Mouse (Mus musculus) heart, embryonic 11.5 days (tissue): Measurements from ENCODE around the gene Trpv6. TPM values are rescaled to one million over a fixed set of nuclear protein-coding genes. Genes with fewer than 3 reads are reported as not detected.

Experiments
- ATAC-seq: fragments of 200-750 bp; cut with Nextera tagmentation; replicated peaks from 2 replicates; pipeline ENCODE4 v1.8.0; 2017; ENCODE audit warnings: moderate library complexity; ENCODE audit not compliant: insufficient number of reproducible peaks, low FRiP score, low TSS enrichment
- H3K27ac ChIP-seq: fragments of 300-500 bp; sonication (generic); 2 replicates; pipeline ENCODE4 v1.5.1; 2014; ENCODE audit warnings: mild to moderate bottlenecking, low read depth, low read length
- H3K27me3 ChIP-seq: fragments of 300-500 bp; sonication (generic); 2 replicates; pipeline ENCODE4 v1.6.1; 2014; ENCODE audit warnings: mild to moderate bottlenecking, low read length, mixed read lengths; ENCODE audit not compliant: control insufficient read depth, insufficient read depth
- H3K36me3 ChIP-seq: fragments of 300-500 bp; sonication (generic); 2 replicates; pipeline ENCODE4 v1.6.1; 2014; ENCODE audit warnings: mild to moderate bottlenecking, low read length, moderate library complexity, mixed read lengths; ENCODE audit not compliant: control insufficient read depth, insufficient read depth
- H3K4me1 ChIP-seq: fragments of 300-500 bp; sonication (generic); 2 replicates; pipeline ENCODE4 v1.6.1; 2014; ENCODE audit warnings: low read length; ENCODE audit not compliant: control insufficient read depth, insufficient read depth
- H3K4me2 ChIP-seq: fragments of 300-500 bp; sonication (generic); 2 replicates; pipeline ENCODE4 v1.6.1; 2014; ENCODE audit warnings: mild to moderate bottlenecking, moderate library complexity
- H3K4me3 ChIP-seq: fragments of 300-500 bp; sonication (generic); 2 replicates; pipeline ENCODE4 v1.5.1; 2014; ENCODE audit warnings: low read depth, low read length
- H3K9ac ChIP-seq: fragments of 300-500 bp; sonication (generic); 2 replicates; pipeline ENCODE4 v1.6.1; 2014; ENCODE audit warnings: mild to moderate bottlenecking, low read depth, low read length, moderate library complexity
- H3K9me3 ChIP-seq: fragments of 300-500 bp; sonication (generic); replicated peaks from 2 replicates; pipeline ENCODE4 v1.6.1; 2016; ENCODE audit warnings: low read length; ENCODE audit not compliant: control insufficient read depth
- WGBS: fragments of 180-500 bp; shearing (Covaris S2); extraction: QIAGEN DNeasy Blood & Tissue Kit; methylation state at CpG from one replicate; pipeline ENCODE4 v1.1.7; 2014; ENCODE audit not compliant: insufficient replicate concordance; 5-methylcytosine and 5-hydroxymethylcytosine counted together
- polyA plus RNA-seq: library from polyadenylated mRNA; unstranded; fragments of >200 nt; fragmentation: Nextera tagmentation; extraction: Ambion mirVana; gene quantifications from 2 replicates; pipeline ENCODE4 v1.2.1, GENCODE M21; 2014

The Trpv6 gene
- polyA plus RNA-seq, 1 experiment from 2014 or later, result not detected

DNA sequence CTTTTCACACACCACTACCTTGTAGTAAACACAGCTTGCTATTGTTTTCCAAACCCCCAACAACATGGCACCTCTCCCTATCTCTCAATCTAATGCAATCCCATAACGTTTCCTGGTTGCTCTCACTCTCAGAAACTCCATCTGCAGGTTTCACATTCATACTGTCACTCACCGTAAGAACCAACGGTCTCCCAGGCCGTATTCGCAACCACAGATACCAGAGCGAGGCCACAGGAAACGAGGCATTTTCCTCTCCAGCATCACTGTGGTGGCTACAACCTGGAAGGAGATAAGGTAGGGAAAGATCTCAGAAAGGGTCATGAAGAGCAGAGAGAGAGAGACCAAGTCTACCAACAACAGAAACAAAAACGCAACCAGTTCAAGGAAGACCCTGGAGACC, 18.4 kb upstream of the Trpv6 start:
- no peak overlapping the region for H3K4me2 ChIP-seq
- no peaks in the 10 kb centered on the region for H3K4me1 ChIP-seq
- 61% methylated on average over 8 of the region's 8 CpGs for WGBS
- no peak overlapping the region for H3K4me3 ChIP-seq
- no peak for ATAC-seq
- H3K9ac ChIP-seq, result no peak overlapping the region
- no peaks in the 10 kb centered on the region for H3K27me3 ChIP-seq
- H3K9me3 ChIP-seq, result no peaks in the 10 kb centered on the region
- H3K27ac ChIP-seq, result no peak overlapping the region
- no peaks in the 10 kb centered on the region for H3K36me3 ChIP-seq

DNA sequence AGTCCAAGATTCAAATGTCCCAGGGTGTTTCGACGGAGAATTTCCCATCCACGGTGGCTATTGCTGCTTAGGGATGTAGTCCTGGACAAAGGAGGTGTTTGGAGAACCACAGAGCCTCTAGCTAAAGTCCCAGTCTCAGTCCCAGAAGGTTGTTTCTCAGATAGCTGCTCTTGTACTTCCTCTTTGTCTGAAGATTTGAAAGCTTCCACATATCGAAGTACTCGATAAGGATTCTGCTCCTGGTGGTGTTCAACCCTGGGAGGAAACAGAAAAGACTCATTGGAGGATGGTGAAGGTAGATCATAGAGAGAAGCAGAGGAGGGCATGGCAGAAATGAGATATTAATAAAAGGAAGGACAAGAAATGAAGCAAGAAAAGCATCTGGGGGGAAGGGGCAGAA, 17.0 kb upstream of the Trpv6 start:
- no peak overlapping the region for H3K9ac ChIP-seq
- no peaks in the 10 kb centered on the region for H3K27me3 ChIP-seq
- no peak overlapping the region for H3K27ac ChIP-seq
- H3K9me3 ChIP-seq, result no peaks in the 10 kb centered on the region
- H3K4me2 ChIP-seq, result no peak overlapping the region
- 87% methylated on average over 5 of the region's 5 CpGs for WGBS
- no peak for ATAC-seq
- H3K4me1 ChIP-seq, result no peaks in the 10 kb centered on the region
- H3K36me3 ChIP-seq, result no peaks in the 10 kb centered on the region
- no peak overlapping the region for H3K4me3 ChIP-seq

DNA sequence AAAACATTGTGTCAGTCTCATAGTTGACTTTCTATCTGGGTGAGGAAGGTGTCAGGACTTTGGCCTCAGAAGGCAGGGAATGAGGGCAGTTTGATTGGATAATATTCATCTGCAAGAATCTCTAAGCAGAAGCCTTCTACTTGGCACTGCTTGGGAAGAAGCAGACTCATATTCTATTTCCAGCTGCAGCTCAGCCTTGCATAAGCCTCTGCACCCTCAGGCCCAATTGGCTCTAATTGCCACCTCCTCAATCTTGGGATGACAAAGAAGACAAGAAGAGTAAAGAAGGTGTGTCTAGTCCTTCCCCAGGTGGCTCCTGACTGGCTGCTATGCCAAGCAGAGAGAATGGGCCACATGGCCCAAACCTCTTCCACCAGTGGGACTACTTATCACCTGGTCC, 10.5 kb upstream of the Trpv6 start:
- Histone ChIP-seq H3K4me3 (no peak overlapping the region), H3K36me3 (no peaks in the 10 kb centered on the region), H3K27me3 (no peaks in the 10 kb centered on the region), H3K9ac (no peak overlapping the region), H3K27ac (no peak overlapping the region), H3K9me3 (no peaks in the 10 kb centered on the region), H3K4me1 (no peaks in the 10 kb centered on the region), H3K4me2 (no peak overlapping the region)
- no peak for ATAC-seq

DNA sequence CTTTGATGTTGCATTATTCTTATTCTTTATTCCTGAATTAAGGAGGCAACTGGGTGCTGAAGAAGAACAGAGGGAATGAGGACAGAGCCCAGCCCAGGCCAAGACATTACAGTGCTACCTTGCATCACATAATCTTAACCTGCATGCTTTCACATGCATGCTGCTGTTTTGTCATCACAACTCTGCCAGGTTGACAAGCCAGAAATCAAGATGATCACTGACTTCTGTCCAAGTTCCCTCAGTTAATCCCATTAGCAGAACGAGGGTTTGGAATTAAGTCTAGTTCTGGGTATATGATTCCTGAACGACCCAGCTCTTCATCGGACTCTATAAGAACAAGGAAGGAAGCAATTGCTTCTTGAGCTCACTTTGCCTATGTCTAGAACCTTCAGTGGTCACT, 10.0 kb upstream of the Trpv6 start:
- ATAC-seq, result no peak
- Histone ChIP-seq H3K9ac (no peak overlapping the region), H3K36me3 (no peaks in the 10 kb centered on the region), H3K4me3 (no peak overlapping the region), H3K4me2 (no peak overlapping the region), H3K27ac (no peak overlapping the region), H3K4me1 (no peaks in the 10 kb centered on the region), H3K9me3 (no peaks in the 10 kb centered on the region), H3K27me3 (no peaks in the 10 kb centered on the region)
- WGBS, result 74% methylated on average over 3 of the region's 3 CpGs

DNA sequence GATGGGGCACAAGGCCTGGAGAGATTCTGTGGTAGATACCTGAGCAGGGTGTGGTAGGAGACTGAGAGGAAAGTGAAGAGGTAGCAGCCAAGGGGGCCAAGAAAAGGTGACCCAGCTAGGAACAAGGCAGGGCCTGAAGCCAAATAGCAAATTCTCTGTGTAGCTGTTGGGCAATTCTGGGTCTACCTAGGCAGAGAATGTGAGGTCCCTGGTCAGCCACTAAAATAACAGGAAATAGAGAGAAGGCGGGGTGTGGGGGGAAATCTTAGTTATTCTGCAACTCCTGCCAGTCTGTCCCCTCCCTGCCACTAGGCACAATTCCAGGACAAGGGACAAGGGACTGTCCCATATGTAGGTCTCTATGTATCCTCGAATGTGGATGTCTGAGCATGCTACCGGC, 7.0 kb upstream of the Trpv6 start:
- 74% methylated on average over 3 of the region's 3 CpGs for WGBS
- Histone ChIP-seq H3K4me3 (no peak overlapping the region), H3K9me3 (no peaks in the 10 kb centered on the region), H3K4me1 (no peaks in the 10 kb centered on the region), H3K36me3 (no peaks in the 10 kb centered on the region), H3K4me2 (no peak overlapping the region), H3K9ac (no peak overlapping the region), H3K27me3 (no peaks in the 10 kb centered on the region), H3K27ac (no peak overlapping the region)
- no peak for ATAC-seq

DNA sequence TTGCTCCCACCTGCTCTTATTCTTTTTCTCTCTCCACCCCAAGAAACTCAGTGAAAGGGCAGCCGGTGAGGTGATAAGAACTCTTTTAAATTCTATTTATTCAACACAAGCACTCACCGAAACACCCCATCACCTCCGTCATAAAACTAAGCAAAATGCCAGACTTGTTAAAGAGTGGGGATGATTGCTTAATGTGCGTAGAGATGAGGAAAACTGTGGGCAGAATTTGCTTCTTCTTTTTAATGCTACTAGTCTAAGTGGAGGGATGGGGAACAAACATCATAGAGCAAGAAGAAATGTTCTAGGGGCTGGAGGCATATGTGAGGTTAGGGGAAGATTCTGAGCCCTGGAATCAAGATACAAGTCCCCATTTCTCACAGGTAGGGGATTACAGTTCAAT, 6.6 kb upstream of the Trpv6 start:
- 77% methylated on average over 4 of the region's 4 CpGs for WGBS
- H3K27me3 ChIP-seq, result no peaks in the 10 kb centered on the region
- H3K9me3 ChIP-seq, result no peaks in the 10 kb centered on the region
- ATAC-seq, result no peak
- H3K4me2 ChIP-seq, result no peak overlapping the region
- H3K4me3 ChIP-seq, result no peak overlapping the region
- H3K9ac ChIP-seq, result no peak overlapping the region
- H3K4me1 ChIP-seq, result no peaks in the 10 kb centered on the region
- H3K36me3 ChIP-seq, result no peaks in the 10 kb centered on the region
- H3K27ac ChIP-seq, result no peak overlapping the region

DNA sequence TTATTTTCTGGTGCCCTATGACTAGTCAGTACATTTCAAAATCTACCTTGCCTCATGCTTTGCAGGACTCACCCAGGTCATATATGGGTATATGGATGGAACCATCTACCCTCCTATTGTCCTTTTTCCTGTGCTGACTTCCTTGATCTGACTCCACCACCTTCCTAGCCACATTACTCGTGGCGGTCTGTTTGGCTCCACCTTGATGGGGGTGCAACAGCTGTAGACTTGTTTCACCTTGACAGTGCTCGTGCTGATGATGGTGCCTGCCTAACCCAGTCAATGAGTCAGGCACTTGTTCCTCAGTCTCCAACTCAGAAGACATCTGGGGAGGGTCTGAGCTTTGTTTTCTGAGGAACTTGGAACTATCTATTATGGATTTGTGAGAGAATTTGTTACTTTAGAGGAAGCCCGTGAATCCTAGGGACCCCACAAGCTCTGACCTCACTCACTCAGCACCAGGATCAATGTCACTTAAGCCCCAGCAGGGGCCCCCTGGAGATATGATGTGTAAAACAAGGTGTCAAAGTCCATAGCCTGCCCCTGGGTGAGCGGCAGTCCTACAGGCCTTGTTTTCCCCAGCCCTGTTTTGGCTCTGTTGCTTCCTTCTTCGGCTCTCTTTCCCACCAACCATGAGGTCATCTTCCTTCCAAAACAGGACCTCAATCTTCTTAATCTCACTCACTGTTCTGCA, 5.1 kb upstream of the Trpv6 start:
- H3K36me3 ChIP-seq, result no peaks in the 10 kb centered on the region
- H3K27me3 ChIP-seq, result no peaks in the 10 kb centered on the region
- H3K9ac ChIP-seq, result no peak overlapping the region
- 52% methylated on average over 6 of the region's 6 CpGs for WGBS
- H3K4me3 ChIP-seq, result no peak overlapping the region
- no peaks in the 10 kb centered on the region for H3K9me3 ChIP-seq
- no peak for ATAC-seq
- H3K27ac ChIP-seq, result no peak overlapping the region
- H3K4me2 ChIP-seq, result no peak overlapping the region
- no peaks in the 10 kb centered on the region for H3K4me1 ChIP-seq

DNA sequence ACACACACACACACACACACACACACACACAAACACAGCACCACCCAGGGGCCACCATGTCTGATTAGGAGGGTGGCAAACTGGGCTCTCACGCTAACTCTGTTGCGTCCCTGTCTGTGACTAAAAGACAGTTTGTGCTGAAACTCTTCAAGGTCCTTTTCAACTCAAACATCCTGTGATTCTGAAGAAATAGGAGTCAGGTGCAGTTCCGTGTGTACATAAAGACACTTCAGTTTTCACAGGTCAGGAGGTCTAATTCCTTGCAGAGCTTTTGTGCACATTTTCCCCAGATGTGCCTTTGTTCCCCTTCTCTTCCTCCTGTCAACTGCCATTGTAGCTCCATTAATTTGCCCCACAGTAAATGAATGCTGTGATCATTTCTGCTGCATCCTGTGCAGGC, 4.2 kb upstream of the Trpv6 start:
- H3K36me3 ChIP-seq, result no peaks in the 10 kb centered on the region
- no peak for ATAC-seq
- no peaks in the 10 kb centered on the region for H3K4me1 ChIP-seq
- H3K27me3 ChIP-seq, result no peaks in the 10 kb centered on the region
- H3K27ac ChIP-seq, result no peak overlapping the region
- no peak overlapping the region for H3K9ac ChIP-seq
- WGBS, result 78% methylated on average over 3 of the region's 3 CpGs
- H3K9me3 ChIP-seq, result no peaks in the 10 kb centered on the region
- no peak overlapping the region for H3K4me2 ChIP-seq
- H3K4me3 ChIP-seq, result no peak overlapping the region

DNA sequence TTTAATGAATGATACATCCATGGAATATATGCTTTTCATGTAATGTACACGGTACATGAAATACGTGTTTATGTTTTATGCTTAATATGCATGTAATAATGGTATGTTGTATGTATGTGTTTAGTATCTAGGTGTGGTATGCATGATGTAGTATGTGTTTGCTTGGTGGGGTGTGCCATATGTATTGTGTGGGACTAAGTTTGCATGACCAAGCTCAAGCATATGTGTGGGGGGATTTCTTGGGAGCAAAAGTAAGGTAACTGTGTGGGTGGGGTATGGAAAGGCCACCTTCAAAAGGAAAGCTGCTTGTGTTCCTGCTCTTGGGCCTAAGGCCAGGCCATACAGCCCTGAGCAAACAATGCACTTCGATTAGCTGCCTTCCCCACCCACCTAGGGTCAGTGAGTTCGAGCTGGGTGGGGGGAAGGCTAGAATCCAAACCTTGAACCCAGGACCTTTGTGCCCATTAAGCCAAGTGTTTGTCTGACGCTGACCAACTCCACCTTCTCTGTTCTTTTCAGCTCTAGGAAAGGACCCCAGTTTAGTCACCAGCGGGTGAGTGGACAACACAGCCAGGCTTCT, 1.8 kb upstream of the Trpv6 start:
- Histone ChIP-seq H3K27me3 (no peaks in the 10 kb centered on the region), H3K4me1 (no peaks in the 10 kb centered on the region), H3K27ac (no peak overlapping the region), H3K9ac (no peak overlapping the region), H3K36me3 (no peaks in the 10 kb centered on the region), H3K4me3 (no peak overlapping the region), H3K9me3 (no peaks in the 10 kb centered on the region), H3K4me2 (no peak overlapping the region)
- WGBS, result 72% methylated on average over 6 of the region's 6 CpGs
- ATAC-seq, result no peak
